Mouse (Mus musculus): ENCODE data around the gene Itgax. TPM values are rescaled to one million over a fixed set of nuclear protein-coding genes. Genes with fewer than 3 reads are reported as not detected.

Gene Itgax
- polyA plus RNA-seq (2014; fragmentation: Nextera tagmentation; extraction: Ambion mirVana) = 0.10 TPM in 2 replicates

DNA sequence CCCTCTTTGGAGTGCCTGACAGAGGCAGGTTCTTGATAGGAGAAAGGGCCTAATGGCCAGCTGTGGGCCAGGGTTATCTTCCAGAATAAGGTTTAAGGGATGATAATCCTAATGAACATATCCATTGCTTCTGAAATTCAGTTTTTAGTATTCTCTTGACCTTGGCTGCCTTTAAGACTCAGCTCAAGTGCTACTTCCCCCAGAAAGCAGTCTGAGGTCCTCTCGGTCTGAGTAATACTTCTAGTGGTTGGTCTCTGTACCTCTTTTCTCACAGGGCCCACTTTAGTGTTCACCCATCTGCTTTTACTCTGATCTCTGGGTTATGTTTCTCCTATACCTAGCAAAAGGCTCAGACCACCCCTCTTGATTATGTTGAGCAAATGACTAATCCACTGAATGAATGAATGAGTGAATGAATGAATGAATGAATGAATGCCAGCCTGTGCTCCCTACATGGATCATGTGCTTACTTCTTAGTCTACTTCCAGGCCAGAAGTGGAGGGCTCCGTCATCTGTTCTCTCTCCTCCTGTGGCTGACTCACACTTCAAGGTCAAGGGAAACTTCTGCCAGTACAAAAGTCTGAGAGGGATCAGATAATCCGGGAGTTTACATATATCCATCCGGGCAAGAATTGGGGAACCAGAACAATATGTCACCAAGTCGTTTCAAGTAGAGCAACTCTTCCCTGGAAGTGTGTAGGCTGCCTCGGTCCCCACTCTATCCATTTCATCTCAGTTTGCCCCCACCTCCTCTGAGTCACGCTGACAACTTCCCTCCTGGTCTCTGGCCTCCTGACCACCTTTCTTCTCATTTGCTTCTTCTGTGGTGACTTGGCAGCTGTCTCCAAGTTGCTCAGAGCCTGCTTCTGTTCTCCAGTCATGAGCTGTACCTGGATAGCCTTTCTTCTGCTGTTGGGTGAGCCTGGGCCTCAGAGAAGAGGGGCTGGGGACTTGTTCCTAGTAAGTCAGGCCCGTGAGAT lies at the start of gene Itgax:
TSS of gene Itgax (plus strand) at position 807 of the 980 bp plus-strand sequence.
- H3K4me3 ChIP-seq (ENCODE audit: low read depth, low read length) = no peak within 1 kb of the TSS
- no peaks in the 10 kb centered on the region for H3K36me3 ChIP-seq (ENCODE audit: control insufficient read depth, insufficient read depth, low read length)

DNA sequence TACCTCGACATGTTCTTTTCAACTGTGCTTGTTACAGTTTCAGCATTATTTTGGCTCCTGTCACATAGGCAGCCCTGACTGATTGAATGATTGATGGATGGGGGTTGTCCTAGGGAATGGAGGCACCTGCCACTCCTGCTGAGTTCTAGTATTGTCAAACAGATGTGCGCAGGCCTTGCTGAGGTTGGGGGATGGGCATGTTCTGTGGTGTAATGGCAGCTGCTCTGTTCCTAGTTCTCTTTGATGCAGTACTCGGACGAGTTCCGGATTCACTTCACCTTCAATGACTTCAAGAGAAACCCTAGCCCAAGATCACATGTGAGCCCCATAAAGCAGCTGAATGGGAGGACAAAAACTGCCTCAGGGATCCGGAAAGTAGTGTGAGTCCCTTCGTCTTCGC lies 49.3 kb upstream of the Itgax start:
- H3K27ac ChIP-seq (replicated peaks; ENCODE audit: low read depth, low read length) = no peak overlapping the region
- H3K27me3 ChIP-seq (replicated peaks; ENCODE audit: control insufficient read depth, insufficient read depth, low read length) = no peaks in the 10 kb centered on the region
- ATAC-seq (ENCODE audit: low read depth) (no peak), DNase-seq (ENCODE audit: low spot score) (no peak)
- H3K9ac ChIP-seq (ENCODE audit: low read depth, low read length) = no peak overlapping the region
- H3K4me1 ChIP-seq (ENCODE audit: control insufficient read depth, insufficient read depth, low read length) = no peaks in the 10 kb centered on the region
- WGBS = 77% methylated on average over 8 of the region's 8 CpGs
- H3K9me3 ChIP-seq (ENCODE audit: control insufficient read depth, low read length) = no peaks in the 10 kb centered on the region
- H3K4me2 ChIP-seq (ENCODE audit: low read depth, low read length) = no peak overlapping the region
- H3K4me3 ChIP-seq (ENCODE audit: low read depth, low read length) = no peak overlapping the region
- H3K36me3 ChIP-seq (ENCODE audit: control insufficient read depth, insufficient read depth, low read length) = no peaks in the 10 kb centered on the region

More for the DNA sequence above, at the start of gene Itgax:
- WGBS = 77% methylated on average over 8 of the region's 8 CpGs
- no peaks in the 10 kb centered on the region for H3K9me3 ChIP-seq (ENCODE audit: control insufficient read depth, low read length)
- H3K9ac ChIP-seq (ENCODE audit: low read depth, low read length) = no peak within 1 kb of the TSS
- DNase-seq (ENCODE audit: low spot score) (no peak), ATAC-seq (ENCODE audit: low read depth) (no peak)
- H3K27ac ChIP-seq (replicated peaks; ENCODE audit: low read depth, low read length) = no peak within 1 kb of the TSS
- no peaks in the 10 kb centered on the region for H3K27me3 ChIP-seq (replicated peaks; ENCODE audit: control insufficient read depth, insufficient read depth, low read length)
- H3K4me1 ChIP-seq (ENCODE audit: control insufficient read depth, insufficient read depth, low read length) = no peaks in the 10 kb centered on the region
- no peak within 1 kb of the TSS for H3K4me2 ChIP-seq (ENCODE audit: low read depth, low read length)

DNA sequence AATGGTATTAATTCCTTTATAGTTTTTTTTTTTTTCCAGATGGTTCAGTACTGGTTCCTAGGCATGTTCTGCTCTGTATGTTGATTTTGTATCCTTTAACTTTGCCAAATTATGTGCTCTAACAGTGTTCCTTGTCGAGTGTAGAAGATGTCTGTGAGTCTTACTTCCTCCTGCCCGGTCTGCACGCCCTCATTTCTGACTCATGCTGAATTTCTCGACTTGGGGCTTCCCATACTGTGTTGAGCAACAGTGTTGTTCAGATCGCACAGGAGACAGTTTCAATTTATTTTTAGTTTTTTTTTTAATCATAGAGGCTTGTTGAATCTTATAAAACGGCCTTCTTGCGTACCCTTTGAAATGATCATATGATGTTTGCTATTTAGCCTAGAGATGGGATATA lies 40.2 kb upstream of the Itgax start:
- no peaks in the 10 kb centered on the region for H3K9me3 ChIP-seq (ENCODE audit: control insufficient read depth, low read length)
- no peaks in the 10 kb centered on the region for H3K36me3 ChIP-seq (ENCODE audit: control insufficient read depth, insufficient read depth, low read length)
- no peaks in the 10 kb centered on the region for H3K27me3 ChIP-seq (replicated peaks; ENCODE audit: control insufficient read depth, insufficient read depth, low read length)
- H3K4me1 ChIP-seq (ENCODE audit: control insufficient read depth, insufficient read depth, low read length) = no peaks in the 10 kb centered on the region
- DNase-seq (ENCODE audit: low spot score) (no peak), ATAC-seq (ENCODE audit: low read depth) (no peak)
- no peak overlapping the region for H3K4me2 ChIP-seq (ENCODE audit: low read depth, low read length)
- H3K27ac ChIP-seq (replicated peaks; ENCODE audit: low read depth, low read length) = no peak overlapping the region
- H3K4me3 ChIP-seq (ENCODE audit: low read depth, low read length) = no peak overlapping the region
- H3K9ac ChIP-seq (ENCODE audit: low read depth, low read length) = no peak overlapping the region
- WGBS = 81% methylated on average over 7 of the region's 7 CpGs

DNA sequence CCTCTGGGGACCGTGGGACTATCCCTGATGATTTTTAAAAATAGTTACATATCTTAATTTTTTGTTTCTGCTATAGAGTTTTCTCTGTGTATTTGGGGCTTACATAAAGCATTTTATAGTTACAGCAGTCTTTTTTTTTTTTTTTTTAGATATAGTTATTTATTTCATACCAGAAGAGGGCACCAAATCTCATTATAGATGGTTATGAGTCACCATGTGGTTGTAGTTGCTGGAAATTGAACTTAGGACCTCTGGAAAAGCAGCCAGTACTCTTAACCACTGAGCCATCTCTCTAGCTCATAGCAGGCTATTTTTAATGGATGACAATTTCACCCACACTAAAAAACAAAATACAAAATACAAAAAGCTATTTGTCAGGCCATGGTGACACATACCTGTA lies 31.2 kb upstream of the Itgax start:
- 77% methylated on average over 1 of the region's 1 CpGs for WGBS
- no peaks in the 10 kb centered on the region for H3K27me3 ChIP-seq (replicated peaks; ENCODE audit: control insufficient read depth, insufficient read depth, low read length)

DNA sequence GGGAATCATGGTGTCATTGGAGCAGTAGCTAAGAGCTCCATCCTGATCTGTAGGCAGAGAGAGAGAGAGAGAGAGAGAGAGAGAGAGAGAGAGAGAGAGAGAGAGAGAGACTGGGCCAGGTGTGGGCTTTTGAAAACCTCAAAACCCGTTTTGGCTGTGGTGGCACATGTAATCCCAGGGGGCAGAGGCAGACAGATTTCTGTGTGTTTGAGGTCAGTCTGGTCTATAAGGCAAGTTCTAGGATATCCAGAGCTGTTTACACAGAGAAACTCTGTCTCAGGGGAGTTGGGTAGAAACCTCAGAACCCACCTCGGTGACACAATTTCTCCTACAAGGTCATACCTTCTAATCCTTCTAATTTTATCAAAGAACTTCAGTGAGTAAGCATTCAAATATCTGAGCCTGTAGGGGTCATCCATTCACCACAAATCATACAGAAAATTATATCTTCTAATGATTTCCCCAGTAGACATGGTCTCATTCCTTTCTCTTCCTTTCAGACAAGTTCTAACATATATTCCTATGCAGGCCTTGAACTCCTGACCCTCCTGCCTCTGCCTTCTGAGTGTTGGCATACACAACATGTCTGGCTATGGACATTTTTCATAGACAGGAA lies 28.5 kb upstream of the Itgax start:
- H3K4me1 ChIP-seq (ENCODE audit: control insufficient read depth, insufficient read depth, low read length) = no peaks in the 10 kb centered on the region
- H3K27ac ChIP-seq (replicated peaks; ENCODE audit: low read depth, low read length) = no peak overlapping the region
- DNase-seq (ENCODE audit: low spot score) = no peak
- H3K36me3 ChIP-seq (ENCODE audit: control insufficient read depth, insufficient read depth, low read length) = no peaks in the 10 kb centered on the region
- 46% methylated on average over 2 of the region's 2 CpGs for WGBS
- no peak overlapping the region for H3K4me3 ChIP-seq (ENCODE audit: low read depth, low read length)
- H3K4me2 ChIP-seq (ENCODE audit: low read depth, low read length) = no peak overlapping the region
- no peaks in the 10 kb centered on the region for H3K9me3 ChIP-seq (ENCODE audit: control insufficient read depth, low read length)
- no peaks in the 10 kb centered on the region for H3K27me3 ChIP-seq (replicated peaks; ENCODE audit: control insufficient read depth, insufficient read depth, low read length)
- no peak for ATAC-seq (ENCODE audit: low read depth)
- H3K9ac ChIP-seq (ENCODE audit: low read depth, low read length) = no peak overlapping the region

More for the DNA sequence above, 31.2 kb upstream of the Itgax start:
- Histone ChIP-seq H3K27ac (replicated peaks; ENCODE audit: low read depth, low read length) (no peak overlapping the region), H3K9ac (ENCODE audit: low read depth, low read length) (no peak overlapping the region), H3K4me1 (ENCODE audit: control insufficient read depth, insufficient read depth, low read length) (no peaks in the 10 kb centered on the region), H3K36me3 (ENCODE audit: control insufficient read depth, insufficient read depth, low read length) (no peaks in the 10 kb centered on the region), H3K4me2 (ENCODE audit: low read depth, low read length) (no peak overlapping the region), H3K4me3 (ENCODE audit: low read depth, low read length) (no peak overlapping the region), H3K9me3 (ENCODE audit: control insufficient read depth, low read length) (no peaks in the 10 kb centered on the region)
- DNase-seq (ENCODE audit: low spot score) (no peak), ATAC-seq (ENCODE audit: low read depth) (no peak)

DNA sequence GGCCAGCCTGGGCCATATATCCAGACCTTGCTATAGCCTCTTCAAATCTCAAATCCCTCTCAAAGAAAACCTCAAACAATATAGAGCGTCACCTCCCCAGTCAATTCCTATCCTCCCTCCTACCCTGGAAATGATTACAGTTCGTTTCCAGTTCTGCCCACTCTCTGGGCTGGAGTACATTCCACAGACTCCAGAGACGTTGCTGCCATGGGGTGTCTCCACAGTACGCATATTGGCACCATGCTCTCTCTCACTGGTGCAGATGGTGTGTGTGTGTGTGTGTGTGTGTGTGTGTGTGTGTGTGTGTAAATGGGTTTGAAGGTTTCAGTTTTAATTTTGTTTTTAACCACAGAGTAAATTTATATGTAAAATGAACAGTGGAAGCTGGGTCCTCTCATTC lies 24.1 kb upstream of the Itgax start:
- no peak overlapping the region for H3K4me3 ChIP-seq (ENCODE audit: low read depth, low read length)
- H3K4me1 ChIP-seq (ENCODE audit: control insufficient read depth, insufficient read depth, low read length) = no peaks in the 10 kb centered on the region
- no peak overlapping the region for H3K4me2 ChIP-seq (ENCODE audit: low read depth, low read length)
- no peaks in the 10 kb centered on the region for H3K9me3 ChIP-seq (ENCODE audit: control insufficient read depth, low read length)
- 47% methylated on average over 4 of the region's 4 CpGs for WGBS
- no peak overlapping the region for H3K27ac ChIP-seq (replicated peaks; ENCODE audit: low read depth, low read length)
- no peaks in the 10 kb centered on the region for H3K36me3 ChIP-seq (ENCODE audit: control insufficient read depth, insufficient read depth, low read length)
- DNase-seq (ENCODE audit: low spot score) (peak; percentile 18), ATAC-seq (ENCODE audit: low read depth) (no peak)
- H3K9ac ChIP-seq (ENCODE audit: low read depth, low read length) = no peak overlapping the region
- H3K27me3 ChIP-seq (replicated peaks; ENCODE audit: control insufficient read depth, insufficient read depth, low read length) = no peaks in the 10 kb centered on the region

DNA sequence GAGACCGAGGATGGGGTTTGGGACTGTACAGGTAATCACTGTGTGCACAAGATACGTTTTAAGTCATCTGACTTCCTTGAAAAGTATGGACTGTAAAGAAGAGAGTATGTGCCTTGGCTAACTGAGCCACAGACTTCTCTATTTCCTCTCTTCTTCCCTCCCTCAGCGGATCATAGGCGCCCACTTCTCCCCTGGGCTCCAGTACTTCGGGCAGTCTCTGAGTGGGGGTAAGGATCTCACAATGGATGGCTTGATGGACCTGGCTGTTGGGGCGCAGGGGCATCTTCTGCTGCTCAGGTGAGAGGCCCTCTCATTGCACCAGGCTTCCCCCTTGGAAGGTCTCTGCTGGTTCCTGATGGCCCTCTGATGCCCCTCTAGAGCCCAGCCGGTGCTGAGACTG lies 21.9 kb upstream of the Itgax start:
- H3K4me1 ChIP-seq (ENCODE audit: control insufficient read depth, insufficient read depth, low read length) = no peaks in the 10 kb centered on the region
- no peaks in the 10 kb centered on the region for H3K36me3 ChIP-seq (ENCODE audit: control insufficient read depth, insufficient read depth, low read length)
- no peak overlapping the region for H3K9ac ChIP-seq (ENCODE audit: low read depth, low read length)
- DNase-seq (ENCODE audit: low spot score) (no peak), ATAC-seq (ENCODE audit: low read depth) (no peak)
- H3K27me3 ChIP-seq (replicated peaks; ENCODE audit: control insufficient read depth, insufficient read depth, low read length) = no peaks in the 10 kb centered on the region
- H3K9me3 ChIP-seq (ENCODE audit: control insufficient read depth, low read length) = no peaks in the 10 kb centered on the region
- WGBS = 87% methylated on average over 7 of the region's 7 CpGs
- H3K4me2 ChIP-seq (ENCODE audit: low read depth, low read length) = no peak overlapping the region
- no peak overlapping the region for H3K27ac ChIP-seq (replicated peaks; ENCODE audit: low read depth, low read length)
- H3K4me3 ChIP-seq (ENCODE audit: low read depth, low read length) = no peak overlapping the region

DNA sequence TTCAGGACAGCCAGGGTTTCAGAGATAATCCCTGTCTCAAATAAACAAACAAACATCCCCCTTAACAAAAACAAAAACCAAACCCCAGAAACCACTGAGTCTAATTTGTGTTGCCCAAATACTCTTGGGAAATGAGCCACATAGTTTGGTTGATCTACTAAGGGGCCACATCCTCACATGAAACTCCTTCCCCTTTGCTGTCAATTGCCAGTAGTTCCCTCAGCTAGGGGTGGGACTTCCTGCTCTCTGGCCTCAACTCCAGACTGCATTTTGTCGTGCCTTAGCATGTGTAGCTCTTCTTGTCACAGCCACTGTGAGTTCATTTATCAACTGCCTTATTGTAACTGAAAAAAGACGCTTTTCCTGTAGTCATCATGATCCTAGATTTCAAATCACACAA lies 19.0 kb upstream of the Itgax start:
- 68% methylated on average over 2 of the region's 2 CpGs for WGBS

More for the DNA sequence above, 19.0 kb upstream of the Itgax start:
- Histone ChIP-seq H3K4me1 (ENCODE audit: control insufficient read depth, insufficient read depth, low read length) (no peaks in the 10 kb centered on the region), H3K36me3 (ENCODE audit: control insufficient read depth, insufficient read depth, low read length) (no peaks in the 10 kb centered on the region), H3K4me3 (ENCODE audit: low read depth, low read length) (no peak overlapping the region), H3K9ac (ENCODE audit: low read depth, low read length) (no peak overlapping the region), H3K27ac (replicated peaks; ENCODE audit: low read depth, low read length) (no peak overlapping the region), H3K27me3 (replicated peaks; ENCODE audit: control insufficient read depth, insufficient read depth, low read length) (no peaks in the 10 kb centered on the region), H3K9me3 (ENCODE audit: control insufficient read depth, low read length) (no peaks in the 10 kb centered on the region), H3K4me2 (ENCODE audit: low read depth, low read length) (no peak overlapping the region)
- ATAC-seq (ENCODE audit: low read depth) (no peak), DNase-seq (ENCODE audit: low spot score) (no peak)
